Mouse (Mus musculus): Measurements from ENCODE around the gene Srsf2.

DNA sequence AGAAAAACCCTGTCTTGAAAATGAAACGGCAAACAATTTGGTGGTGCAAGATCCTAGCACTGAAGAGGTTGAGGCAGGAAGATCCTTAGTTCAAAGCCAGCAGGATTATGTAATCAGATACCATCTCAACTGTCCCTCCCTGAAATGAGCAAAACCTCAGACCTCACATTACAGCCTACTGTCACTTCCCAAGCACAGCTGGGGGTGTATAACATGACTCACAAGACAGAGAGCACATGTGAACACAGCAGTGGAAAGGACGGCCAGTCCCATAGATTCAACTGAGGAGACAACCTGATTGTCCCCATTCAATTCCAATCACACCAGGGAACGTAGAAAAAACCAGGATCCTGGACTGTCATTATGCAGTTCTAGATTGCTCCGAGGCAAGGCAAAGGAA lies 16.6 kb downstream of the Srsf2 start:
- no peak for TF ChIP-seq POLR2A (IDR thresholded peaks at IDR 0.05; ENCODE audit: low read depth, low read length)
- TF ChIP-seq CTCF (conservative IDR thresholded peaks at IDR 0.05; ENCODE audit: insufficient read depth, insufficient read length, low read depth, low read length): no peak
